Comparison of ENCODE assay signal across 8 mouse cellular contexts in genomic region chr7:24531211-24531971, GRCm38 (mm10). TPM values are rescaled to one million over a fixed set of nuclear protein-coding genes. Genes with fewer than 3 reads are reported as not detected.
DNase-seq lines count a peak whose midpoint lies in the region; ATAC-seq and TF ChIP-seq lines count a peak whose summit lies in the region.

No protein-coding gene starts in this region.

- no peak overlapping the region for H3K27ac ChIP-seq in embryonic facial prominence, embryonic 11.5 days (replicated peaks; ENCODE audit: low read depth, low read length)
- H3K27ac ChIP-seq in kidney, adult 2 months (ENCODE audit: insufficient read depth, low read depth, low read length): peak overlapping the region; percentile 47
- peak overlapping the region; percentile 66 for H3K27ac ChIP-seq in liver, adult 2 months (replicated peaks; ENCODE audit: insufficient read depth, low read depth, low read length)

- TF ChIP-seq POLR2A in kidney, adult 2 months (IDR thresholded peaks at IDR 0.05; ENCODE audit: low read depth, low read length): no peak
- TF ChIP-seq POLR2A in liver, adult 2 months (IDR thresholded peaks at IDR 0.05; ENCODE audit: extremely low read depth, insufficient read depth, low read length): no peak
- peak; percentile 43 for TF ChIP-seq POLR2A in myocyte (IDR thresholded peaks at IDR 0.05; ENCODE audit: insufficient read length, low read depth)

- H3K27me3 ChIP-seq in embryonic facial prominence, embryonic 11.5 days (ENCODE audit: control insufficient read depth, insufficient read depth, low read length): peaks cover 6% of the 10 kb centered on the region
- H3K27me3 ChIP-seq in kidney, adult 2 months (replicated peaks; ENCODE audit: control insufficient read depth, insufficient read depth, low read length): no peaks in the 10 kb centered on the region
- H3K27me3 ChIP-seq in liver, adult 2 months (ENCODE audit: control insufficient read depth, insufficient read depth, low read length): no peaks in the 10 kb centered on the region
- no peaks in the 10 kb centered on the region for H3K27me3 ChIP-seq in myocyte (ENCODE audit: control insufficient read depth, insufficient read depth, insufficient read length)

- peak; percentile 82 for TF ChIP-seq CTCF in kidney, adult 2 months (conservative IDR thresholded peaks at IDR 0.05; ENCODE audit: insufficient read depth, insufficient read length, low read depth, low read length)
- TF ChIP-seq CTCF in liver, adult 2 months (IDR thresholded peaks at IDR 0.05; ENCODE audit: low read depth, low read length): peak; percentile 85

- peak overlapping the region; percentile 84 for H3K4me2 ChIP-seq in embryonic facial prominence, embryonic 11.5 days (ENCODE audit: low read depth, low read length)
- H3K4me2 ChIP-seq in myocyte (ENCODE audit: low read depth): peak overlapping the region; percentile 84

- peak; percentile 50 for ATAC-seq in embryonic facial prominence, embryonic 11.5 days (replicated peaks; ENCODE audit: insufficient number of reproducible peaks, low FRiP score, low TSS enrichment, low read depth)

- H3K9me3 ChIP-seq in embryonic facial prominence, embryonic 11.5 days (replicated peaks; ENCODE audit: control insufficient read depth, low read length): no peaks in the 10 kb centered on the region

- H3K9ac ChIP-seq in embryonic facial prominence, embryonic 11.5 days (replicated peaks; ENCODE audit: low read length): peak overlapping the region; percentile 77
- H3K9ac ChIP-seq in liver, adult 2 months (ENCODE audit: low read depth, low read length): peak overlapping the region; percentile 82

- H3K4me1 ChIP-seq in embryonic facial prominence, embryonic 11.5 days (ENCODE audit: control insufficient read depth, insufficient read depth, low read length): peaks cover 3% of the 10 kb centered on the region; the same call in 1 of the 2 replicates
- H3K4me1 ChIP-seq in kidney, adult 2 months (ENCODE audit: control insufficient read depth, insufficient read depth, low read length): peaks cover 6% of the 10 kb centered on the region
- H3K4me1 ChIP-seq in liver, adult 2 months (ENCODE audit: control insufficient read depth, insufficient read depth, low read length): peaks cover 6% of the 10 kb centered on the region

- peaks cover 5% of the 10 kb centered on the region; the same call in 1 of the 2 replicates for H3K79me2 ChIP-seq in liver, adult 2 months (ENCODE audit: control insufficient read depth, insufficient read depth, low read length)
- no peaks in the 10 kb centered on the region for H3K79me2 ChIP-seq in myocyte (ENCODE audit: control insufficient read depth, insufficient read depth)

- peak; percentile 78 for DNase-seq in 3134 (ENCODE audit: extremely low read depth, insufficient read length, low spot score)
- peak; percentile 76 for DNase-seq in adrenal gland, postnatal 25 days
- DNase-seq in embryonic facial prominence, embryonic 11.5 days (ENCODE audit: low spot score): peak; percentile 84
- peak; percentile 77 to 78 for DNase-seq in heart, adult 18-20 months
- peak; percentile 82 for DNase-seq in kidney, adult 2 months
- DNase-seq in liver, adult 2 months (ENCODE audit: extremely low read depth, low read depth, low spot score): peak; percentile 57
- DNase-seq in spleen, postnatal 4 days (ENCODE audit: low spot score in 2 of 2): peak; percentile 72 to 87

- peak overlapping the region; percentile 41 for H3ac ChIP-seq in myocyte (ENCODE audit: control insufficient read depth, insufficient read length)

- H3K36me3 ChIP-seq in embryonic facial prominence, embryonic 11.5 days (replicated peaks; ENCODE audit: control insufficient read depth, insufficient read depth, low read depth, low read length): peaks cover 3% of the 10 kb centered on the region
- no peaks in the 10 kb centered on the region; the same call in none of the 2 replicates for H3K36me3 ChIP-seq in kidney, adult 2 months (ENCODE audit: control insufficient read depth, insufficient read depth, low read length)
- H3K36me3 ChIP-seq in liver, adult 2 months (ENCODE audit: control insufficient read depth, insufficient read depth, low read length): peaks cover 2% of the 10 kb centered on the region; the same call in 1 of the 2 replicates
- no peaks in the 10 kb centered on the region for H3K36me3 ChIP-seq in myocyte (ENCODE audit: control insufficient read depth, insufficient read depth)

- under 1% methylated on average over 43 of the region's 43 CpGs for WGBS in embryonic facial prominence, embryonic 11.5 days
- 1% methylated on average over 43 of the region's 43 CpGs for WGBS in kidney, adult 2 months
- under 1% methylated on average over 43 of the region's 43 CpGs for WGBS in liver, adult 2 months

- peak overlapping the region; percentile 47 for H3K4me3 ChIP-seq in embryonic facial prominence, embryonic 11.5 days (ENCODE audit: low read depth, low read length)
- peak overlapping the region; percentile 56 for H3K4me3 ChIP-seq in kidney, adult 2 months (ENCODE audit: insufficient read depth, low read depth, low read length)
- H3K4me3 ChIP-seq in liver, adult 2 months (ENCODE audit: insufficient read depth, low read depth, low read length): peak overlapping the region; percentile 78
- peak overlapping the region; percentile 96 for H3K4me3 ChIP-seq in myocyte

TF ChIP-seq in myocyte, 11 proteins besides CTCF, POLR2A, EP300 and RAD21:
- TF ChIP-seq MYOD1 (IDR thresholded peaks at IDR 0.05; ENCODE audit: control insufficient read depth in 1 of 3, insufficient read length in 2 of 3, low read depth in 2 of 3) (peak in 1 of 3 experiments; percentile 19), MYOG (IDR thresholded peaks at IDR 0.05; ENCODE audit: control insufficient read depth in 1 of 3, insufficient read depth in 1 of 3, insufficient read length in 2 of 3, low read depth in 2 of 3) (peak in 1 of 3 experiments; percentile 56), REST (IDR thresholded peaks at IDR 0.05; ENCODE audit: insufficient read depth, insufficient read length) (no peak)

RNA-seq across cellular contexts. Expression of gene Irgq, which starts 0.9 kb away (rescaled TPM):
- 24.5 and 29.5 TPM in 2 replicates for total RNA-seq in adrenal gland, postnatal 25 days (2021)
- polyA plus RNA-seq in embryonic facial prominence, embryonic 11.5 days (2014; fragmentation: Nextera tagmentation; extraction: Ambion mirVana): 8.0 and 8.7 TPM in 2 replicates
- 10 to 100 TPM; 15.3 to 18.3 TPM for total RNA-seq in heart, adult 18-20 months (2021)
- 15.4 and 17.4 TPM in 2 replicates for polyA plus RNA-seq in kidney, adult 2 months (2012; rRNA removed)
- total RNA-seq in liver, adult 2 months (2014; rRNA removed): 3.0 and 4.8 TPM in 2 replicates
- polyA plus RNA-seq in liver, adult 2 months (2012; rRNA removed): 12.5 and 14.0 TPM in 2 replicates
- polyA plus RNA-seq in myocyte (2012; fragmentation: generic; extraction: Trizol): 17.4 TPM

RNA-seq across cellular contexts. Expression of gene Pinlyp, which starts 14.5 kb away (rescaled TPM):
- not detected in 2 replicates for total RNA-seq in adrenal gland, postnatal 25 days (2021)
- polyA plus RNA-seq in embryonic facial prominence, embryonic 11.5 days (2014; fragmentation: Nextera tagmentation; extraction: Ambion mirVana): not detected in 2 replicates
- not detected for total RNA-seq in heart, adult 18-20 months (2021)
- not detected in 2 replicates for polyA plus RNA-seq in kidney, adult 2 months (2012; rRNA removed)
- total RNA-seq in liver, adult 2 months (2014; rRNA removed): not detected in 2 replicates
- polyA plus RNA-seq in liver, adult 2 months (2012; rRNA removed): not detected in 2 replicates
- polyA plus RNA-seq in myocyte (2012; fragmentation: generic; extraction: Trizol): 0.17 TPM

RNA-seq across cellular contexts. Expression of gene Xrcc1, which starts 14.7 kb away (rescaled TPM):
- total RNA-seq in adrenal gland, postnatal 25 days (2021): 38.0 and 51.2 TPM in 2 replicates
- 99.0 and 111 TPM in 2 replicates for polyA plus RNA-seq in embryonic facial prominence, embryonic 11.5 days (2014; fragmentation: Nextera tagmentation; extraction: Ambion mirVana)
- 10 to 100 TPM; 21.7 to 23.9 TPM for total RNA-seq in heart, adult 18-20 months (2021)
- 29.0 and 31.2 TPM in 2 replicates for polyA plus RNA-seq in kidney, adult 2 months (2012; rRNA removed)
- total RNA-seq in liver, adult 2 months (2014; rRNA removed): 4.8 and 7.4 TPM in 2 replicates
- 12.6 and 17.1 TPM in 2 replicates for polyA plus RNA-seq in liver, adult 2 months (2012; rRNA removed)
- 32.7 TPM for polyA plus RNA-seq in myocyte (2012; fragmentation: generic; extraction: Trizol)

RNA-seq across cellular contexts. Expression of gene AC161166.1, which starts 19.1 kb away (rescaled TPM):
- not detected in 2 replicates for total RNA-seq in adrenal gland, postnatal 25 days (2021)
- polyA plus RNA-seq in embryonic facial prominence, embryonic 11.5 days (2014; fragmentation: Nextera tagmentation; extraction: Ambion mirVana): 0.25 and 0.32 TPM in 2 replicates
- not detected for total RNA-seq in heart, adult 18-20 months (2021)
- not detected in 2 replicates for polyA plus RNA-seq in kidney, adult 2 months (2012; rRNA removed)
- not detected in 2 replicates for total RNA-seq in liver, adult 2 months (2014; rRNA removed)
- not detected in 2 replicates for polyA plus RNA-seq in liver, adult 2 months (2012; rRNA removed)
- 0.10 TPM for polyA plus RNA-seq in myocyte (2012; fragmentation: generic; extraction: Trizol)

RNA-seq across cellular contexts. Expression of gene Zfp428, which starts 24.6 kb away (rescaled TPM):
- total RNA-seq in adrenal gland, postnatal 25 days (2021): 6.2 and 7.0 TPM in 2 replicates
- polyA plus RNA-seq in embryonic facial prominence, embryonic 11.5 days (2014; fragmentation: Nextera tagmentation; extraction: Ambion mirVana): 52.5 and 58.0 TPM in 2 replicates
- total RNA-seq in heart, adult 18-20 months (2021): 10 to 100 TPM; 13.3 to 20.8 TPM
- polyA plus RNA-seq in kidney, adult 2 months (2012; rRNA removed): 9.5 and 17.1 TPM in 2 replicates
- 1.4 TPM in 2 replicates for total RNA-seq in liver, adult 2 months (2014; rRNA removed)
- 2.3 and 3.3 TPM in 2 replicates for polyA plus RNA-seq in liver, adult 2 months (2012; rRNA removed)
- polyA plus RNA-seq in myocyte (2012; fragmentation: generic; extraction: Trizol): 30.0 TPM
